Mouse (Mus musculus) adrenal gland, postnatal 0 days (tissue): ENCODE data around the gene Pde1c. TPM values are rescaled to one million over a fixed set of nuclear protein-coding genes. Genes with fewer than 3 reads are reported as not detected.

Source experiments
- microRNA-seq: library from miRNA; unstranded; fragments of <30 nt; microRNA quantifications from one replicate; pipeline ENCODE4, GENCODE M21; 2016; ENCODE audit warnings: borderline replicate concordance; ENCODE audit not compliant: insufficient number of aligned reads
- polyA plus RNA-seq: library from polyadenylated mRNA; unstranded; fragments of >200 nt; fragmentation: Nextera tagmentation; extraction: Ambion mirVana; gene quantifications from 2 replicates; pipeline ENCODE4 v1.2.1, GENCODE M21; 2015

The Pde1c gene
- polyA plus RNA-seq: 0.24 and 0.54 TPM in 2 replicates

GRCm38 (mm10) chr6:56568470-56569372, at the start of gene Pde1c:
TSS of gene Pde1c (minus strand) at chr6:56569103.

Small RNA genes lying within 50 kb of the gene (microRNA-seq; reads per million reads assigned to microRNA genes)
- not detected for gene Gm44413

Other genes with a start within 250 kb of the Pde1c start
- gene Lsm5, start 135.6 kb upstream of the Pde1c start, polyA plus RNA-seq: 176 and 251 TPM in 2 replicates
- 7.3 and 9.3 TPM in 2 replicates for gene Avl9, start 145.8 kb upstream of the Pde1c start, polyA plus RNA-seq
- gene Kbtbd2, start 228.7 kb upstream of the Pde1c start, polyA plus RNA-seq: 18.2 and 20.6 TPM in 2 replicates